Mouse (Mus musculus) heart, adult 2 months (tissue): ENCODE data around the gene Vps35l.

Experiments used
- CTCF ChIP-seq: fragments of 200-600 bp; IDR thresholded peaks from 2 replicates; pipeline ENCODE4 v1.8.1; 2022; ENCODE audit warnings: antibody characterized with exemption, mild to moderate bottlenecking, moderate library complexity
- POLR2A ChIP-seq: fragments of 200-500 bp; IDR thresholded peaks from 2 replicates; pipeline ENCODE4 v1.6.1; 2011; ENCODE audit warnings: mild to moderate bottlenecking, low read depth, low read length, control low read depth; ENCODE audit not compliant: insufficient read depth

GRCm38 (mm10) chr7:118708002-118708401, 32.0 kb upstream of the Vps35l start:
- TF ChIP-seq POLR2A (no peak), CTCF (no peak)
